Comparison of ENCODE assay signal across 7 mouse cellular contexts in the genomic region with DNA sequence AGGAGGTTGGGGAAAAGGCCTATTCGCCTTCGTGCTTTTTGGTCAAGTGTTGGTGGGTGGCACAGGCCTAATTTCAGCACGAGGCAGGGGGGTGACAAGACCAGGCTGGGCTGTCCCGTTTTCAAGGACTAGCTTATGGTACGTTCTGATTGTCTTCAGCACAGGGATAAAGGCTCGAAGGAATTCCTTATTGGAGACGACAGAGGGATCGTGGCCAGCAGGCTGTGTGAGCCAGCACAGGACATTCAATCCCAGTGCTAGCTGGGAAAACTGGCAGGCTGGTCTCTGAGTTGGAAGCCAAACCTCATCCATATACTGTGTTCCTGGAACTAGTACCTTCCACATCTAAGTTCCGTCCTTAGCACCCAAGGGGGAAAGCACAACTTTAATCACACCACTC. TPM values are rescaled to one million over a fixed set of nuclear protein-coding genes. Genes with fewer than 3 reads are reported as not detected.
DNase-seq lines count a peak whose midpoint lies in the region; ATAC-seq and TF ChIP-seq lines count a peak whose summit lies in the region.

No protein-coding gene starts in this region.

- intact Hi-C loops in left cerebral cortex, postnatal 4 days (cut with DNase I), result no loop called here
- intact Hi-C loops in left cerebral cortex, postnatal 36 days (cut with DNase I), result no loop called here

- peak overlapping the region; percentile 94 for H3K9ac ChIP-seq in liver, embryonic 13.5 days
- H3K9ac ChIP-seq in stomach, postnatal 0 days (ENCODE audit: low read length), result peak overlapping the region; percentile 91

- TF ChIP-seq EP300 in stomach, postnatal 0 days (optimal IDR thresholded peaks at IDR 0.05), result no peak

- no peak for TF ChIP-seq CTCF in cortical plate, adult 2 months (IDR thresholded peaks at IDR 0.05; ENCODE audit: extremely low read depth, insufficient read depth, low read length)
- no peak for TF ChIP-seq CTCF in stomach, postnatal 0 days (IDR thresholded peaks at IDR 0.05; ENCODE audit: low read depth)

- H3K9me3 ChIP-seq in liver, embryonic 13.5 days (replicated peaks), result no peaks in the 10 kb centered on the region
- H3K9me3 ChIP-seq in stomach, postnatal 0 days (ENCODE audit: control insufficient read depth, low read length), result no peaks in the 10 kb centered on the region

- H3K4me2 ChIP-seq in liver, embryonic 13.5 days, result peak overlapping the region; percentile 97
- H3K4me2 ChIP-seq in stomach, postnatal 0 days (replicated peaks; ENCODE audit: low read depth), result peak overlapping the region; percentile 79

- ATAC-seq in liver, embryonic 13.5 days (ENCODE audit: low read depth), result no peak; the same call in 1 of the 2 replicates
- ATAC-seq in stomach, postnatal 0 days (ENCODE audit: low FRiP score, low TSS enrichment), result peak; percentile 7; the same call in 1 of the 2 replicates

- DNase-seq in left cerebral cortex, postnatal 4 days, result peak; percentile 39
- no peak for DNase-seq in left cerebral cortex, postnatal 36 days (ENCODE audit: low spot score in 2 of 2)
- DNase-seq in gastrocnemius, postnatal 10 days, result peak; percentile 70
- DNase-seq in liver, embryonic 13.5 days, result no peak
- DNase-seq in stomach, postnatal 0 days (ENCODE audit: low spot score), result no peak
- no peak for DNase-seq in right cerebral cortex, postnatal 36 days (ENCODE audit: low spot score in 2 of 2)

- H3K4me1 ChIP-seq in cortical plate, adult 2 months (ENCODE audit: control insufficient read depth, insufficient read depth, low read length), result 0 out of 2 replicates have a peak, but pooled peaks cover 1% of the 10 kb centered on the region
- H3K4me1 ChIP-seq in liver, embryonic 13.5 days (replicated peaks), result peaks cover 62% of the 10 kb centered on the region
- peaks cover 8% of the 10 kb centered on the region for H3K4me1 ChIP-seq in stomach, postnatal 0 days (replicated peaks; ENCODE audit: control insufficient read depth, insufficient read depth)

- TF ChIP-seq POLR2A in cortical plate, adult 2 months (IDR thresholded peaks at IDR 0.05; ENCODE audit: extremely low read depth, insufficient read depth, low read length), result no peak

- H3K36me3 ChIP-seq in liver, embryonic 13.5 days, result peaks cover 19% of the 10 kb centered on the region
- H3K36me3 ChIP-seq in stomach, postnatal 0 days (ENCODE audit: control insufficient read depth, insufficient read depth, low read length), result peaks cover 3% of the 10 kb centered on the region

- peak overlapping the region; percentile 84 for H3K4me3 ChIP-seq in cortical plate, adult 2 months (ENCODE audit: insufficient read depth, low read length)
- peak overlapping the region; percentile 93 for H3K4me3 ChIP-seq in liver, embryonic 13.5 days (replicated peaks)
- H3K4me3 ChIP-seq in stomach, postnatal 0 days (ENCODE audit: low read depth, low read length), result peak overlapping the region; percentile 91

- 7% methylated on average over 9 of the region's 9 CpGs for WGBS in liver, embryonic 13.5 days (ENCODE audit: insufficient replicate concordance)
- 4% methylated on average over 9 of the region's 9 CpGs for WGBS in stomach, postnatal 0 days

- peak overlapping the region; percentile 88 for H3K27ac ChIP-seq in cortical plate, adult 2 months (ENCODE audit: insufficient read depth, low read length)
- peak overlapping the region; percentile 91 for H3K27ac ChIP-seq in liver, embryonic 13.5 days
- peak overlapping the region; percentile 98 for H3K27ac ChIP-seq in stomach, postnatal 0 days (replicated peaks)

- H3K27me3 ChIP-seq in liver, embryonic 13.5 days, result no peaks in the 10 kb centered on the region
- H3K27me3 ChIP-seq in stomach, postnatal 0 days (ENCODE audit: control insufficient read depth, insufficient read depth, low read length), result no peaks in the 10 kb centered on the region

RNA-seq across cellular contexts. Expression of a gene that starts 0.6 kb away (rescaled TPM):
- total RNA-seq in left cerebral cortex, postnatal 4 days (2021), result 100 to 1,000 TPM; 159 to 164 TPM
- 100 to 1,000 TPM; 140 to 151 TPM for total RNA-seq in left cerebral cortex, postnatal 36 days (2021)
- 92.1 and 101 TPM in 2 replicates for polyA plus RNA-seq in cortical plate, adult 2 months (2012; rRNA removed)
- 10 to 100 TPM; 70.3 to 80.6 TPM for total RNA-seq in gastrocnemius, postnatal 10 days (2021)
- polyA plus RNA-seq in liver, embryonic 13.5 days (2015; fragmentation: Nextera tagmentation; extraction: Ambion mirVana), result 99.8 and 102 TPM in 2 replicates
- 142 and 143 TPM in 2 replicates for polyA plus RNA-seq in stomach, postnatal 0 days (2015; fragmentation: Nextera tagmentation; extraction: Ambion mirVana)

RNA-seq across cellular contexts. Expression of a gene that starts 1.2 kb away (rescaled TPM):
- total RNA-seq in left cerebral cortex, postnatal 4 days (2021), result 1 to 10 TPM; 1.9 TPM
- 1 to 10 TPM; 9.2 to 9.4 TPM for total RNA-seq in left cerebral cortex, postnatal 36 days (2021)
- polyA plus RNA-seq in cortical plate, adult 2 months (2012; rRNA removed), result 6.8 and 10.7 TPM in 2 replicates
- total RNA-seq in gastrocnemius, postnatal 10 days (2021), result 1 to 10 TPM; 6.4 to 7.1 TPM
- polyA plus RNA-seq in liver, embryonic 13.5 days (2015; fragmentation: Nextera tagmentation; extraction: Ambion mirVana), result 0.83 and 1.3 TPM in 2 replicates
- polyA plus RNA-seq in stomach, postnatal 0 days (2015; fragmentation: Nextera tagmentation; extraction: Ambion mirVana), result 4.5 and 4.8 TPM in 2 replicates

RNA-seq across cellular contexts. Expression of a gene that starts 50.3 kb away (rescaled TPM):
- total RNA-seq in left cerebral cortex, postnatal 4 days (2021), result not detected
- under 1 TPM in 1 of 2 experiments, not detected in 1; 0.10 TPM for total RNA-seq in left cerebral cortex, postnatal 36 days (2021)
- not detected in 2 replicates for polyA plus RNA-seq in cortical plate, adult 2 months (2012; rRNA removed)
- not detected for total RNA-seq in gastrocnemius, postnatal 10 days (2021)
- not detected in 2 replicates for polyA plus RNA-seq in liver, embryonic 13.5 days (2015; fragmentation: Nextera tagmentation; extraction: Ambion mirVana)
- polyA plus RNA-seq in stomach, postnatal 0 days (2015; fragmentation: Nextera tagmentation; extraction: Ambion mirVana), result not detected in 2 replicates

RNA-seq across cellular contexts. Expression of a gene that starts 55.2 kb away (rescaled TPM):
- 10 to 100 TPM; 49.3 to 51.0 TPM for total RNA-seq in left cerebral cortex, postnatal 4 days (2021)
- 10 to 100 TPM; 39.4 to 40.7 TPM for total RNA-seq in left cerebral cortex, postnatal 36 days (2021)
- 21.6 TPM in 2 replicates for polyA plus RNA-seq in cortical plate, adult 2 months (2012; rRNA removed)
- total RNA-seq in gastrocnemius, postnatal 10 days (2021), result 10 to 100 TPM; 22.2 to 23.7 TPM
- 32.8 and 37.7 TPM in 2 replicates for polyA plus RNA-seq in liver, embryonic 13.5 days (2015; fragmentation: Nextera tagmentation; extraction: Ambion mirVana)
- polyA plus RNA-seq in stomach, postnatal 0 days (2015; fragmentation: Nextera tagmentation; extraction: Ambion mirVana), result 21.6 and 22.0 TPM in 2 replicates

Comparison
In these comparisons a context has a peak if more than half of its experiments do, and no peak if none do; other contexts are left out.
1. DNase-seq: peak in left cerebral cortex, postnatal 4 days (single experiment) and gastrocnemius, postnatal 10 days (single experiment); none in left cerebral cortex, postnatal 36 days (0 of 2), liver, embryonic 13.5 days (single experiment), stomach, postnatal 0 days (single experiment) and right cerebral cortex, postnatal 36 days (0 of 2).
2. Peak in every context shown above with its lines, with median percentiles within 50 percentile points of each other: H3K27ac ChIP-seq and H3K4me3 ChIP-seq.